Mouse (Mus musculus) midbrain, embryonic 11.5 days (tissue): ENCODE measurements at regions not wholly inside any gene's neighbourhood (a gene's known extent, or its start where the extent isn't known, plus 50 kb on each side); places are given as distances from the start of the nearest gene placed in this dataset.

Source experiments
- ATAC-seq: fragments of 200-750 bp; cut with Nextera tagmentation; 2 replicates; pipeline ENCODE4 v1.8.0; 2017; ENCODE audit warnings: moderate TSS enrichment, moderate library complexity; ENCODE audit not compliant: low FRiP score
- DNase-seq: peaks from one replicate; pipeline ENCODE4 v3.0.0; 2015; ENCODE audit warnings: low spot score; ENCODE audit errors: missing footprints
- H3K27ac ChIP-seq: fragments of 300-500 bp; sonication (generic); 2 replicates; pipeline ENCODE4 v1.5.1; 2014; ENCODE audit warnings: low read depth, low read length
- H3K27me3 ChIP-seq: fragments of 300-500 bp; sonication (generic); 2 replicates; pipeline ENCODE4 v1.6.1; 2014; ENCODE audit warnings: mild to moderate bottlenecking, low read length, moderate library complexity, mixed read lengths; ENCODE audit not compliant: control insufficient read depth, insufficient read depth
- H3K36me3 ChIP-seq: fragments of 300-500 bp; sonication (generic); 2 replicates; pipeline ENCODE4 v1.6.1; 2014; ENCODE audit warnings: mild to moderate bottlenecking, low read length, moderate library complexity, mixed read lengths; ENCODE audit not compliant: control insufficient read depth, insufficient read depth
- H3K4me1 ChIP-seq: fragments of 300-500 bp; sonication (generic); 2 replicates; pipeline ENCODE4 v1.6.1; 2014; ENCODE audit warnings: low read length; ENCODE audit not compliant: control insufficient read depth, insufficient read depth
- H3K4me2 ChIP-seq: fragments of 300-500 bp; sonication (generic); 2 replicates; pipeline ENCODE4 v1.6.1; 2014; ENCODE audit warnings: mild to moderate bottlenecking, moderate library complexity
- H3K4me3 ChIP-seq: fragments of 300-500 bp; sonication (generic); 2 replicates; pipeline ENCODE4 v1.5.1; 2014; ENCODE audit warnings: low read depth, low read length
- H3K9ac ChIP-seq: fragments of 300-500 bp; sonication (generic); 2 replicates; pipeline ENCODE4 v1.6.1; 2014; ENCODE audit warnings: low read length
- H3K9me3 ChIP-seq: fragments of 300-500 bp; sonication (generic); 2 replicates; pipeline ENCODE4 v1.6.1; 2016; ENCODE audit warnings: low read length; ENCODE audit not compliant: control insufficient read depth
- WGBS: fragments of 180-500 bp; shearing (Covaris S2); extraction: QIAGEN DNeasy Blood & Tissue Kit; methylation state at CpG from one replicate; pipeline ENCODE4 v1.1.7; 2014; 5-methylcytosine and 5-hydroxymethylcytosine counted together

DNA sequence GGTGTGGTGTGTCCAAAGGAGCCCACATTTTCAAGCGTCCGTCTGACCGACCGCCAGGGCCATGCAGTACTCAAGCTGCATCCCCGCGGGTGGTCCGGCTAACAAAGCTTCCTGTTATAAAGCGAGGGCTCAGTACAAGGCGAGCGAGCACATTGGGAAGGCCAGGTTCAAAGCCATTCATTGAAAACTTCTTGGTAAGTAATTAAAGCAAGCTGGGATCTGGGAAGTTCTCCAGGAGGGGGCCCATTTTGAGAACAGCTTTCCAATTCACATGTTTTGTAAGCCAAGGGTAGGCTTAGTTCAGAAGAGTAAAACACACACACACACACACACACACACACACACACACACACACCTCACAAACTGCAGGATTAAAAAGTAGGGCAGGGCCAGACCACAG is 57.3 kb upstream of the Prep start:
- WGBS, result 25% methylated on average over 10 of the region's 10 CpGs
- H3K27ac ChIP-seq, result no peak overlapping the region
- H3K9ac ChIP-seq, result no peak overlapping the region
- H3K4me2 ChIP-seq, result no peak overlapping the region
- H3K9me3 ChIP-seq, result no peaks in the 10 kb centered on the region
- no peak overlapping the region for H3K4me3 ChIP-seq
- H3K27me3 ChIP-seq, result no peaks in the 10 kb centered on the region
- no peak for DNase-seq
- H3K4me1 ChIP-seq, result no peaks in the 10 kb centered on the region
- peak; percentile 65; the same call in 1 of the 2 replicates for ATAC-seq
- H3K36me3 ChIP-seq, result no peaks in the 10 kb centered on the region

DNA sequence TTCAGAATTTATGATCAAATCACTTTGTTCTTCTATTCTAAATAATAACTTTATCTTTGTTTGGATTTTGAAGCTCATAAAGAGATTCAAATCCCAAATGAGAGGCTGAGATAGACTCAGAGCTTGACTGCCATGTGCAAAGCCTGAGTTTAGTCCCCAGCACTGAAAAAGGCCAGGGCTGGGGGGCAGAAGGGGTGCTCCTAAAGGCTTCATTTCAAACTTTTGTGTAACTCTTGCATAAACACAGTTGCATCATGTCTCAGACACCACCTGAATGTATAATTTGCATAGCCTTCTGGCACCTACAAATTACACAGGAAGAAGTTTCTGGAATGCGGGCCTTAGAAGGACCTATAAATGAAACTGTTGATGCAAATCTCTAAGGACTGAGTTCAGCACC is 57.8 kb upstream of the Prep start:
- 81% methylated on average over 1 of the region's 1 CpGs for WGBS
- no peak overlapping the region for H3K9ac ChIP-seq
- H3K4me3 ChIP-seq, result no peak overlapping the region
- ATAC-seq (no peak), DNase-seq (no peak)
- H3K27ac ChIP-seq, result no peak overlapping the region
- H3K27me3 ChIP-seq, result no peaks in the 10 kb centered on the region
- H3K9me3 ChIP-seq, result no peaks in the 10 kb centered on the region
- H3K36me3 ChIP-seq, result no peaks in the 10 kb centered on the region
- H3K4me2 ChIP-seq, result no peak overlapping the region
- H3K4me1 ChIP-seq, result no peaks in the 10 kb centered on the region

DNA sequence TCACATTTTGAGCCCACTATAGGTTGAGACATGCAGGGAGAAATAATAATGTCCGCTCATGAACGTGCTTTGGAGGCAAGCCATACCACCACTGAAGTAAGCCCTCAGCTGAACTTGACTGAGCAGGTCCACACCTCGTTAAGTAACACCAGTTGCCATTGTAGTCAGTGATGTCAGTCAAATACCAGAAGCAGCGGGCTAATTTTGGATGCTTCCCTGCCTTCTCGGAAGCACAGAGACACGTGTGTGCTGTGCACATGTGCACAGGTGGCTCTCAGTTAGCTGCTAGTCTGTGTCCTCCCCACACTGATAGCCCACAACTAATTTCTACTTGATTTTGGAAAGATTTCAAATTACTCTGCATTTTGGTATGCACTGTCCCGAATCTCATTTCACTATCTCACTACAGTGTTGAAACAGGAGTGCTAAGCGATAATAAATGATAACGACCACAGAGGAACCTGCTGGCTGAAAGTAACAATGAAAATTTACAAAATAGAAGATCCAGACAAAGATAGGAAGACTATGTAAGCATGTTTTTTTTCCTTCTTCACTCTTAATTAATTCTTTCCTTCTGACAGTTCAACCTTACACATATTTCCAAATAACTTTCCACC is 62.9 kb upstream of the Prep start:
- DNase-seq (no peak), ATAC-seq (no peak)
- Histone ChIP-seq H3K27me3 (no peaks in the 10 kb centered on the region), H3K4me3 (no peak overlapping the region), H3K9me3 (no peaks in the 10 kb centered on the region), H3K9ac (no peak overlapping the region), H3K4me1 (peaks cover 7% of the 10 kb centered on the region), H3K4me2 (no peak overlapping the region), H3K36me3 (no peaks in the 10 kb centered on the region), H3K27ac (no peak overlapping the region)
- WGBS, result 85% methylated on average over 9 of the region's 9 CpGs

- ATAC-seq (no peak), DNase-seq (no peak)
- no peaks in the 10 kb centered on the region for H3K27me3 ChIP-seq
- H3K9ac ChIP-seq, result no peak overlapping the region
- no peak overlapping the region for H3K4me2 ChIP-seq
- no peak overlapping the region for H3K4me3 ChIP-seq
- no peak overlapping the region for H3K27ac ChIP-seq
- WGBS, result 79% methylated on average over 2 of the region's 2 CpGs
- H3K9me3 ChIP-seq, result no peaks in the 10 kb centered on the region
- H3K36me3 ChIP-seq, result no peaks in the 10 kb centered on the region
- H3K4me1 ChIP-seq, result peaks cover 7% of the 10 kb centered on the region
Measured at GRCm38 (mm10) chr10:45003344-45003681, 63.7 kb upstream of the Prep start.

- no peaks in the 10 kb centered on the region for H3K36me3 ChIP-seq
- H3K9ac ChIP-seq, result no peak overlapping the region
- H3K4me3 ChIP-seq, result no peak overlapping the region
- no peaks in the 10 kb centered on the region for H3K27me3 ChIP-seq
- no peak overlapping the region for H3K27ac ChIP-seq
- H3K4me2 ChIP-seq, result no peak overlapping the region
- H3K4me1 ChIP-seq, result peaks cover 7% of the 10 kb centered on the region
- DNase-seq, result no peak
- no peaks in the 10 kb centered on the region for H3K9me3 ChIP-seq
- ATAC-seq, result no peak
- WGBS, result 80% methylated on average over 8 of the region's 8 CpGs
Measured at GRCm38 (mm10) chr10:45002637-45003343, 64.2 kb upstream of the Prep start.

- WGBS, result 52% methylated on average over 12 of the region's 12 CpGs
- DNase-seq (peak; percentile 98), ATAC-seq (peak; percentile 59)
- Histone ChIP-seq H3K4me1 (peaks cover 7% of the 10 kb centered on the region), H3K9me3 (no peaks in the 10 kb centered on the region), H3K27me3 (no peaks in the 10 kb centered on the region), H3K9ac (peak overlapping the region; percentile 66), H3K4me2 (peak overlapping the region; percentile 69), H3K27ac (no peak overlapping the region; the same call in 1 of the 2 replicates), H3K4me3 (peak overlapping the region; percentile 25), H3K36me3 (no peaks in the 10 kb centered on the region)
Measured at GRCm38 (mm10) chr10:45000873-45001859, 65.8 kb upstream of the Prep start.

- Histone ChIP-seq H3K27me3 (no peaks in the 10 kb centered on the region), H3K4me2 (peak overlapping the region; percentile 69), H3K36me3 (no peaks in the 10 kb centered on the region), H3K9ac (peak overlapping the region; percentile 66), H3K27ac (peak overlapping the region; percentile 52), H3K4me1 (peaks cover 13% of the 10 kb centered on the region), H3K9me3 (no peaks in the 10 kb centered on the region), H3K4me3 (peak overlapping the region; percentile 25)
- DNase-seq (peak; percentile 93), ATAC-seq (peak; percentile 59)
- WGBS, result 19% methylated on average over 18 of the region's 18 CpGs
Measured at GRCm38 (mm10) chr10:45000027-45000840, 66.8 kb upstream of the Prep start.

- no peaks in the 10 kb centered on the region for H3K9me3 ChIP-seq
- no peaks in the 10 kb centered on the region for H3K27me3 ChIP-seq
- 3% methylated on average over 4 of the region's 4 CpGs for WGBS
- no peaks in the 10 kb centered on the region for H3K36me3 ChIP-seq
- peaks cover 25% of the 10 kb centered on the region for H3K4me1 ChIP-seq
- no peak overlapping the region for H3K27ac ChIP-seq
- peak; percentile 5; the same call in 1 of the 2 replicates for ATAC-seq
- DNase-seq, result peak; percentile 90
- peak overlapping the region; percentile 37 for H3K4me2 ChIP-seq
- peak overlapping the region; percentile 18; the same call in 1 of the 2 replicates for H3K9ac ChIP-seq
- H3K4me3 ChIP-seq, result peak overlapping the region; percentile 2; the same call in 1 of the 2 replicates
Measured at GRCm38 (mm10) chr10:44997906-44998289, 69.1 kb upstream of the Prep start.
